Mouse (Mus musculus) hindbrain, embryonic 11.5 days (tissue): ENCODE measurements around the gene Mettl7a2. TPM values are rescaled to one million over a fixed set of nuclear protein-coding genes. Genes with fewer than 3 reads are reported as not detected.
"Not testable (repeated sequence)": the region's sequence is repeated elsewhere in the genome, so short reads cannot be mapped to it uniquely, and the experiment has no call there.

Experiments used
- ATAC-seq: fragments of 200-750 bp; cut with Nextera tagmentation; 2 replicates; pipeline ENCODE4 v1.8.0; 2017; ENCODE audit warnings: mild to moderate bottlenecking, moderate TSS enrichment, moderate library complexity; ENCODE audit not compliant: low FRiP score
- DNase-seq: peaks from one replicate; pipeline ENCODE4 v3.0.0-alpha.2; 2015; ENCODE audit warnings: low spot score
- H3K27ac ChIP-seq: fragments of 300-500 bp; sonication (generic); 2 replicates; pipeline ENCODE4 v1.5.1; 2014; ENCODE audit warnings: mild to moderate bottlenecking, low read depth, low read length
- H3K27me3 ChIP-seq: fragments of 300-500 bp; sonication (generic); 2 replicates; pipeline ENCODE4 v1.6.1; 2014; ENCODE audit warnings: mild to moderate bottlenecking, low read length, moderate library complexity, mixed read lengths; ENCODE audit not compliant: control insufficient read depth, insufficient read depth
- H3K36me3 ChIP-seq: fragments of 300-500 bp; sonication (generic); 2 replicates; pipeline ENCODE4 v1.6.1; 2014; ENCODE audit warnings: mild to moderate bottlenecking, low read length, moderate library complexity, mixed read lengths; ENCODE audit not compliant: control insufficient read depth, insufficient read depth
- H3K4me1 ChIP-seq: fragments of 300-500 bp; sonication (generic); replicated peaks from 2 replicates; pipeline ENCODE4 v1.6.1; 2014; ENCODE audit warnings: low read length, mixed read lengths; ENCODE audit not compliant: control insufficient read depth, insufficient read depth
- H3K4me2 ChIP-seq: fragments of 300-500 bp; sonication (generic); replicated peaks from 2 replicates; pipeline ENCODE4 v1.6.1; 2014; ENCODE audit warnings: mild to moderate bottlenecking, low read depth, low read length
- H3K4me3 ChIP-seq: fragments of 300-500 bp; sonication (generic); 2 replicates; pipeline ENCODE4 v1.5.1; 2014; ENCODE audit warnings: low read depth, low read length
- H3K9ac ChIP-seq: fragments of 300-500 bp; sonication (generic); 2 replicates; pipeline ENCODE4 v1.6.1; 2014; ENCODE audit warnings: low read depth, low read length
- H3K9me3 ChIP-seq: fragments of 300-500 bp; sonication (generic); 2 replicates; pipeline ENCODE4 v1.6.1; 2016; ENCODE audit warnings: low read length; ENCODE audit not compliant: control insufficient read depth
- WGBS: fragments of 180-500 bp; shearing (Covaris S2); extraction: QIAGEN DNeasy Blood & Tissue Kit; methylation state at CpG from one replicate; pipeline ENCODE4 v1.1.7; 2014; 5-methylcytosine and 5-hydroxymethylcytosine counted together
- polyA plus RNA-seq: library from polyadenylated mRNA; unstranded; fragments of >200 nt; fragmentation: Nextera tagmentation; extraction: Ambion mirVana; gene quantifications from 2 replicates; pipeline ENCODE4 v1.2.1, GENCODE M21; 2014

Mettl7a2 gene
- polyA plus RNA-seq, 1 experiment from 2014 or later: not detected

GRCm38 (mm10) chr15:100351501-100352060 is 1.4 kb upstream of the Mettl7a2 start:
- no peaks in the 10 kb centered on the region for H3K36me3 ChIP-seq
- no peak overlapping the region for H3K4me2 ChIP-seq
- no peak overlapping the region for H3K27ac ChIP-seq
- no peak overlapping the region for H3K9ac ChIP-seq
- 71% methylated on average over 6 of the region's 6 CpGs for WGBS
- no peak for DNase-seq
- H3K9me3 ChIP-seq: no peaks in the 10 kb centered on the region
- H3K27me3 ChIP-seq: no peaks in the 10 kb centered on the region
- no peak overlapping the region for H3K4me3 ChIP-seq
- no peak for ATAC-seq
- no peaks in the 10 kb centered on the region for H3K4me1 ChIP-seq

GRCm38 (mm10) chr15:100353399-100353798 is 399 bp downstream of the Mettl7a2 start:
- H3K27me3 ChIP-seq, H3K4me3 ChIP-seq, H3K9ac ChIP-seq, ATAC-seq, H3K27ac ChIP-seq, H3K4me1 ChIP-seq, H3K9me3 ChIP-seq, H3K4me2 ChIP-seq, DNase-seq, H3K36me3 ChIP-seq: not testable (repeated sequence)
- WGBS: 88% methylated on average over 11 of the region's 22 CpGs

GRCm38 (mm10) chr15:100355876-100356275 is 2.9 kb downstream of the Mettl7a2 start:
- Histone ChIP-seq H3K4me3 (no peak overlapping the region), H3K4me1 (no peaks in the 10 kb centered on the region), H3K9me3 (no peaks in the 10 kb centered on the region), H3K9ac (no peak overlapping the region), H3K4me2 (no peak overlapping the region), H3K27me3 (no peaks in the 10 kb centered on the region), H3K36me3 (no peaks in the 10 kb centered on the region), H3K27ac (no peak overlapping the region)
- ATAC-seq: no peak
- DNase-seq: no peak
- WGBS: 89% methylated on average over 5 of the region's 5 CpGs

- no peak within 1 kb of the TSS for H3K27ac ChIP-seq
- H3K4me1 ChIP-seq: no peaks in the 10 kb centered on the region
- H3K27me3 ChIP-seq: no peaks in the 10 kb centered on the region
- H3K4me3 ChIP-seq: no peak within 1 kb of the TSS
- WGBS: 85% methylated on average over 7 of the region's 7 CpGs
- DNase-seq: no peak
- ATAC-seq: no peak
- H3K9ac ChIP-seq: no peak within 1 kb of the TSS
- H3K9me3 ChIP-seq: no peaks in the 10 kb centered on the region
- no peak within 1 kb of the TSS for H3K4me2 ChIP-seq
- no peaks in the 10 kb centered on the region for H3K36me3 ChIP-seq
Observed at GRCm38 (mm10) chr15:100364242-100364641, 11.2 kb downstream of the Mettl7a2 start, which contains the start of gene Higd1c. Gene Higd1c, plus strand, starts transcription at chr15:100364542.

- not testable (repeated sequence) for H3K27ac ChIP-seq, ATAC-seq, DNase-seq, H3K4me1 ChIP-seq, H3K4me2 ChIP-seq, H3K9ac ChIP-seq, H3K27me3 ChIP-seq, H3K9me3 ChIP-seq, H3K36me3 ChIP-seq, H3K4me3 ChIP-seq
- 62% methylated on average over 9 of the region's 9 CpGs for WGBS
Observed at GRCm38 (mm10) chr15:100365967-100366366, 13.0 kb downstream of the Mettl7a2 start.

GRCm38 (mm10) chr15:100367119-100367518 is 14.1 kb downstream of the Mettl7a2 start:
- Histone ChIP-seq H3K9ac (no peak overlapping the region), H3K27me3 (no peaks in the 10 kb centered on the region), H3K4me1 (no peaks in the 10 kb centered on the region), H3K36me3 (no peaks in the 10 kb centered on the region), H3K4me3 (no peak overlapping the region), H3K9me3 (no peaks in the 10 kb centered on the region), H3K27ac (no peak overlapping the region), H3K4me2 (no peak overlapping the region)
- DNase-seq: no peak
- WGBS: 81% methylated on average over 7 of the region's 7 CpGs
- no peak for ATAC-seq

GRCm38 (mm10) chr15:100375066-100375465 is 22.1 kb downstream of the Mettl7a2 start:
- no peaks in the 10 kb centered on the region for H3K9me3 ChIP-seq
- no peaks in the 10 kb centered on the region for H3K36me3 ChIP-seq
- no peak overlapping the region for H3K9ac ChIP-seq
- no peaks in the 10 kb centered on the region for H3K4me1 ChIP-seq
- H3K27ac ChIP-seq: no peak overlapping the region
- ATAC-seq (no peak), DNase-seq (peak; percentile 72)
- no peak overlapping the region for H3K4me2 ChIP-seq
- WGBS: 35% methylated on average over 5 of the region's 5 CpGs
- H3K27me3 ChIP-seq: no peaks in the 10 kb centered on the region
- no peak overlapping the region for H3K4me3 ChIP-seq

GRCm38 (mm10) chr15:100377847-100378505 is 25.0 kb downstream of the Mettl7a2 start:
- not testable (repeated sequence) for H3K4me1 ChIP-seq, H3K9me3 ChIP-seq, H3K27me3 ChIP-seq, H3K4me3 ChIP-seq, H3K27ac ChIP-seq, H3K9ac ChIP-seq, ATAC-seq, DNase-seq, H3K36me3 ChIP-seq, H3K4me2 ChIP-seq
- 47% methylated on average over 2 of the region's 9 CpGs for WGBS

GRCm38 (mm10) chr15:100379658-100380057 is 26.7 kb downstream of the Mettl7a2 start:
- H3K4me1 ChIP-seq: no peaks in the 10 kb centered on the region
- WGBS: 89% methylated on average over 8 of the region's 8 CpGs
- H3K9me3 ChIP-seq: no peaks in the 10 kb centered on the region
- H3K27ac ChIP-seq: no peak overlapping the region
- H3K9ac ChIP-seq: no peak overlapping the region
- H3K36me3 ChIP-seq: no peaks in the 10 kb centered on the region
- DNase-seq (no peak), ATAC-seq (no peak)
- H3K4me2 ChIP-seq: no peak overlapping the region
- no peak overlapping the region for H3K4me3 ChIP-seq
- H3K27me3 ChIP-seq: no peaks in the 10 kb centered on the region
